Mouse (Mus musculus) macrophage (primary cell): ENCODE data around the gene Tax1bp3. TPM values are rescaled to one million over a fixed set of nuclear protein-coding genes. Genes with fewer than 3 reads are reported as not detected.

Experiments
- H3K27ac ChIP-seq: fragments of 350-480 bp; formaldehyde crosslinking; 2 replicates; pipeline ENCODE4 v1.9.0; 2021
- H3K36me3 ChIP-seq: fragments of 350-480 bp; formaldehyde crosslinking; 2 replicates; pipeline ENCODE4 v1.9.0; 2021; ENCODE audit errors: inconsistent target
- H3K4me3 ChIP-seq: fragments of 350-480 bp; formaldehyde crosslinking; 2 replicates; pipeline ENCODE4 v1.9.0; 2021; ENCODE audit errors: inconsistent target
- H3K79me2 ChIP-seq: fragments of 350-480 bp; formaldehyde crosslinking; 2 replicates; pipeline ENCODE4 v1.9.0; 2021; ENCODE audit errors: inconsistent target
- WGBS: methylation state at CpG from one replicate; pipeline ENCODE4 v1.1.7; 2026; ENCODE audit warnings: inconsistent platforms; ENCODE audit not compliant: missing documents; 5-methylcytosine and 5-hydroxymethylcytosine counted together
- polyA plus RNA-seq: library from polyadenylated mRNA; stranded (reverse); fragments of 250-400 nt; gene quantifications from 3 replicates; pipeline ENCODE4 v1.2.4, GENCODE M21; 2018; ENCODE audit warnings: inconsistent platforms

Tax1bp3 gene
- polyA plus RNA-seq, 1 experiment from 2014 or later: 31.5 TPM

GRCm38 (mm10) chr11:73223966-73224365, 47.1 kb downstream of the Tax1bp3 start:
- WGBS: 86% methylated on average over 2 of the region's 2 CpGs
- H3K36me3 ChIP-seq: no peaks in the 10 kb centered on the region

GRCm38 (mm10) chr11:73225856-73226255, 49.0 kb downstream of the Tax1bp3 start:
- Histone ChIP-seq H3K36me3 (no peaks in the 10 kb centered on the region), H3K79me2 (no peaks in the 10 kb centered on the region), H3K4me3 (no peak overlapping the region), H3K27ac (no peak overlapping the region)
- WGBS: 90% methylated on average over 6 of the region's 6 CpGs

More at GRCm38 (mm10) chr11:73223966-73224365, 47.1 kb downstream of the Tax1bp3 start:
- no peak overlapping the region for H3K27ac ChIP-seq
- no peak overlapping the region for H3K4me3 ChIP-seq
- H3K79me2 ChIP-seq: no peaks in the 10 kb centered on the region

GRCm38 (mm10) chr11:73228881-73229280, 52.0 kb downstream of the Tax1bp3 start:
- no peak overlapping the region for H3K27ac ChIP-seq
- WGBS: 87% methylated on average over 5 of the region's 5 CpGs
- H3K4me3 ChIP-seq: no peak overlapping the region
- H3K36me3 ChIP-seq: no peaks in the 10 kb centered on the region
- no peaks in the 10 kb centered on the region for H3K79me2 ChIP-seq

GRCm38 (mm10) chr11:73230081-73230480, 53.2 kb downstream of the Tax1bp3 start:
- Histone ChIP-seq H3K79me2 (no peaks in the 10 kb centered on the region), H3K4me3 (no peak overlapping the region), H3K27ac (no peak overlapping the region), H3K36me3 (no peaks in the 10 kb centered on the region)
- WGBS: 81% methylated on average over 5 of the region's 5 CpGs

GRCm38 (mm10) chr11:73232513-73232912, 55.6 kb downstream of the Tax1bp3 start:
- 43% methylated on average over 2 of the region's 2 CpGs for WGBS
- Histone ChIP-seq H3K27ac (no peak overlapping the region), H3K4me3 (no peak overlapping the region), H3K36me3 (no peaks in the 10 kb centered on the region), H3K79me2 (no peaks in the 10 kb centered on the region)

Other genes with a start within 250 kb of the Tax1bp3 start
- gene Atp2a3, start 215.9 kb upstream of the Tax1bp3 start, polyA plus RNA-seq: 5.0 to 11.9 TPM (median 5.1 TPM) in 3 replicates
- 0.12 to 0.80 TPM (median 0.33 TPM) in 3 replicates for gene P2rx1, start 178.0 kb upstream of the Tax1bp3 start, polyA plus RNA-seq
- not detected in 3 replicates for gene Camkk1, start 158.1 kb upstream of the Tax1bp3 start, polyA plus RNA-seq
- gene Ncbp3, start 129.3 kb upstream of the Tax1bp3 start, polyA plus RNA-seq: 4.9 to 6.5 TPM (median 4.9 TPM) in 3 replicates
- 0.04 to 0.10 TPM in 2 of 3 replicates, not detected in the other for gene Itgae, start 86.5 kb upstream of the Tax1bp3 start, polyA plus RNA-seq
- gene Haspin, start 38.8 kb upstream of the Tax1bp3 start, polyA plus RNA-seq: 3.7 to 6.3 TPM (median 4.0 TPM) in 3 replicates
- gene P2rx5, start 16.7 kb upstream of the Tax1bp3 start, polyA plus RNA-seq: 0.08 to 0.42 TPM in 2 of 3 replicates, not detected in the other
- gene Emc6, start within 50 bp of the Tax1bp3 start, polyA plus RNA-seq: 17.6 to 52.2 TPM (median 32.5 TPM) in 3 replicates
- 28.3 to 65.1 TPM (median 44.3 TPM) in 3 replicates for gene Ctns, start 22.0 kb downstream of the Tax1bp3 start, polyA plus RNA-seq
- gene Shpk, start 22.4 kb downstream of the Tax1bp3 start, polyA plus RNA-seq: 3.1 to 4.5 TPM (median 3.4 TPM) in 3 replicates
- gene Trpv1, start 57.2 kb downstream of the Tax1bp3 start, polyA plus RNA-seq: not detected in 3 replicates
- gene Trpv3, start 90.3 kb downstream of the Tax1bp3 start, polyA plus RNA-seq: not detected in 3 replicates
- 0.83 to 3.9 TPM (median 1.8 TPM) in 3 replicates for gene Aspa, start 152.5 kb downstream of the Tax1bp3 start, polyA plus RNA-seq
- not detected in 3 replicates for gene Gm49340, start 152.7 kb downstream of the Tax1bp3 start, polyA plus RNA-seq
- not detected in 3 replicates for gene Spata22, start 152.7 kb downstream of the Tax1bp3 start, polyA plus RNA-seq
- gene Olfr20, start 173.7 kb downstream of the Tax1bp3 start, polyA plus RNA-seq: not detected in 3 replicates
- not detected in 3 replicates for gene Olfr376, start 194.2 kb downstream of the Tax1bp3 start, polyA plus RNA-seq
- not detected in 3 replicates for gene Olfr1, start 222.5 kb downstream of the Tax1bp3 start, polyA plus RNA-seq